Mouse (Mus musculus) gastrocnemius, adult 18-20 months (tissue): Measurements from ENCODE around the gene Armcx5. TPM values are rescaled to one million over a fixed set of nuclear protein-coding genes. Genes with fewer than 3 reads are reported as not detected.

ENCODE experiments used
- microRNA-seq: library from miRNA; unstranded; fragments of <30 nt; microRNA quantifications from one replicate; pipeline ENCODE4 v1.2.0, GENCODE M21; 2021
- total RNA-seq, 2 experiments: library from RNA; stranded (reverse); gene quantifications; 2 replicates each; pipeline ENCODE4 v1.2.3; 2021

Gene Armcx5
- total RNA-seq, 2 experiments from 2014 or later = 4.0 to 4.7 TPM

Small RNAs within 50 kb of the gene (microRNA-seq; reads per million reads assigned to microRNA genes)
- gene Mir1970 (not detected), gene Mir7646 (not detected)

Other genes starting within 250 kb of the Armcx5 start
- not detected for gene AV320801, start 248.1 kb upstream of the Armcx5 start, total RNA-seq
- gene Nxf7, start 144.0 kb upstream of the Armcx5 start, total RNA-seq = not detected
- gene Prame, start 115.0 kb upstream of the Armcx5 start, total RNA-seq = not detected
- not detected for gene Tcp11x2, start 48.9 kb upstream of the Armcx5 start, total RNA-seq
- gene Tmsb15a, start 17.5 kb upstream of the Armcx5 start, total RNA-seq = not detected
- 10 to 100 TPM; 17.3 to 19.1 TPM for gene Gprasp1, start within 50 bp of the Armcx5 start, total RNA-seq
- gene Bhlhb9, start 54.9 kb downstream of the Armcx5 start, total RNA-seq = 1 to 10 TPM; 1.4 to 2.8 TPM
- gene Gprasp2, start 96.3 kb downstream of the Armcx5 start, total RNA-seq = 1 to 10 TPM; 1.0 to 1.1 TPM